Mouse (Mus musculus) gastrocnemius, postnatal 10 days (tissue): Measurements from ENCODE around the gene Lrg1. TPM values are rescaled to one million over a fixed set of nuclear protein-coding genes. Genes with fewer than 3 reads are reported as not detected.

Source experiments
- DNase-seq: peaks from one replicate; pipeline ENCODE4 v3.0.0; 2021; ENCODE audit warnings: mixed read lengths
- total RNA-seq, 2 experiments: library from RNA; stranded (reverse); gene quantifications; 2 replicates each; pipeline ENCODE4 v1.2.3; 2021

The Lrg1 gene
- total RNA-seq, 2 experiments from 2014 or later, result 1.4 to 3.1 TPM

DNA sequence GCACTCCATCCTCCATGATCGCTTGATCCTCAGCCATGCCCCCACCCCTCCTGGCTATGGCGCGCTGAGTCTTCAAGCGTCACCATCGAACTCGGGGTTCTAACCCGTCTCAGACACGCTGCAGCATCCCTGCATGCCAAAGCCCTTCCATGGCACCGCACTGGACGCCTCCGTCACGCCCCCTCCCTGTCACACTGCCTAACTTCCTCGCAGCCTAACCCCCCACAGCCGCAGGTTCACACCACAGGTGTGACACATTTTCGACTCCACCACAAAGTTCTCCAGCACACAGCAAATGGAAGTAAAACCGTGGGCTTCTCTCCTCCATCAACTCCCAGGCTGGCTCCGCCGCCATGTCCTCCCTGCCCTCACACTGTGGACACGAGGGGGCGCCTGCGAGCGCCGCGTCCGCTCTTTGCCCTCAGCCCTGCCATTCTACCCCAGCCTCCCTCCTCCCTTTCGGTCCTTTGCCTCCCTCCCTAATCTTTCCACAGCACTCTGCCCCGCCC is 12.7 kb upstream of the Lrg1 start:
- peak; percentile 82 for DNase-seq

GRCm38 (mm10) chr17:56133457-56134363 is 11.9 kb upstream of the Lrg1 start:
- DNase-seq, result no peak

- DNase-seq, result peak; percentile 75
Observed at GRCm38 (mm10) chr17:56132661-56133060, 10.9 kb upstream of the Lrg1 start.

DNA sequence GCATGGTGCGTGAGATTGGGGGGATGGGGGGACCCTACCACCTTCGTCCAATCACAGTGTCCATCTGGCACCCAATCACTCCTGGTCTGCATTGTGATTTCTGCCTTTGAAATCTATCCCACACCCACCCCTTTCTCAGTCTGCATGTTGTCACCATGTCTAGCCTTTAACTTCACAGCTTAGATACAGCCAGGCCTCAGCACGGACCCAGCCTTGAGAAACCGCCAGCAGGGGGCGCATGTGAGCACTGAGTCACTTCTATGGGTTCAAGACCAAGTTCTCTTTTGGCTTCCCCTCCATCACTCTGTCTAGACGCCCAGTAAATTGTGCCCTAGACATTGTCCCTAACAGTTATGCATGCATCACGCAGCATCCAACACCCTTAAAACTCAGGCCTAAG is 10.0 kb upstream of the Lrg1 start:
- peak; percentile 79 for DNase-seq

DNA sequence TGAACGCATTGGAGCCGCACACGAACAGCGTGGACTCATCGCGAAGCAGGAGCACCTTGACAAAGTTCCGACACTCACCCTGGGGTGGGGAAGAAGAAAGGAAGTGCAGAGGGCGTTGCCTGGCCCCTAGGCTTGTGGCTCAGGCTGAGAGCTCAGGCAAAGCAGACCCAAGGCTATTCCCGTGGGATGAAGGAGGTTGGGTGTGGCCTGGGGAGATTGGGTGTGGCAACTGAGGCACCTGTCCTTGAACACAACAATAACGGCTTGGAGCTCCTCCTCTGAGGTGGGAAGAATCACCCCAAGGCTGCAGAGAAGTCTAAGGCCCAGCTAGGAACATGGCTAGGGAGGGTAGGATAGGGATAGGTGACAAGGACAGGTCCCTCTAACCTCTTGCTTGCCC is 9.3 kb upstream of the Lrg1 start:
- no peak for DNase-seq

GRCm38 (mm10) chr17:56128246-56128645 is 6.4 kb upstream of the Lrg1 start:
- DNase-seq, result no peak

GRCm38 (mm10) chr17:56126175-56126574 is 4.4 kb upstream of the Lrg1 start:
- DNase-seq, result no peak

- DNase-seq, result no peak
Observed at GRCm38 (mm10) chr17:56125276-56125630, 3.5 kb upstream of the Lrg1 start.

GRCm38 (mm10) chr17:56124377-56125275 is 2.8 kb upstream of the Lrg1 start:
- DNase-seq, result peak; percentile 68

GRCm38 (mm10) chr17:56123681-56124340 is 2.0 kb upstream of the Lrg1 start:
- DNase-seq, result no peak

GRCm38 (mm10) chr17:56123161-56123560 is 1.4 kb upstream of the Lrg1 start:
- DNase-seq, result no peak

DNA sequence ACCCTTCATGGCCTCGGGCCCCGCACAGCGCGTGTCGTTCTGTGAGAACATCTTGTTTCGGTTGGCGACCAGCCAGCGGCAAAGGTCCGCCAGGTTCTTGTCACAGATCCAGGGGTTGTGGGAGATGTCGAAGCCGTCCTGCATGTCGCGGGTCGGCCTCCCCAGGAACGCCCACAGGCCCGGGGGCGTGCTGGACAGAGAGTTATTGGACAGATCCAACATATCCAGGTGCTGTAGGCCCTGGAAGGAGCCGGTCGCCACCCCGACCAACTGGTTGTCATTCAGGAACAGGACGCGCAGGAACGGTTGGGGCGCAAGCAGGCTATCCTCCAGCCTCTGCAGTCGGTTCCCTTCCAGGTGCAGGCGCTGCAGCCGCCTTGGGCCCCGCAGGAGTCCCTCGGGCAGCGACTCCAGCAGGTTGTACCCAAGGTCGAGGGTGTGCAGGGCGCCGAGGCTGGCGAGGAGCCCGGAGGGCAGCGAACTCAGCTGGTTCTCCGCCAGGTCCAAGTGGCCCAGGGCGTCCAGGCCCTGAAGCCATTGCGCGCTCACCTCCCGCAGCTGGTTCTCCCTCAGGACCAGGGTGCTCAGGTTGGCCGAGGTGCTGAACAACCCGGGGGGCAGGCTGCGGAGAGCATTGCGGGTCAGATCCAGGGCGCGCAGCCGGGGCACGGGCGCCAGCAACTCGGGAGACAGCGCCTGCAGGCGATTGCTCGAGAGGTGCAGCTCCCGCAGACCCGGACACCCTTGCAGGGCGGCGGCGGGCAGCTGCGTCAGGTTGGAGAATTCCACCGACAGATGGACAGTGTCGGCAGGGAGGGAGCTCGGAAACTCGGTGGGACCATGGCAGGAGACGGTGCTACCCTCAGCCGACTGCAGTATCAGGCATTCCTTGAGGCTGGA is 1.6 kb downstream of the Lrg1 start:
- no peak for DNase-seq

DNA sequence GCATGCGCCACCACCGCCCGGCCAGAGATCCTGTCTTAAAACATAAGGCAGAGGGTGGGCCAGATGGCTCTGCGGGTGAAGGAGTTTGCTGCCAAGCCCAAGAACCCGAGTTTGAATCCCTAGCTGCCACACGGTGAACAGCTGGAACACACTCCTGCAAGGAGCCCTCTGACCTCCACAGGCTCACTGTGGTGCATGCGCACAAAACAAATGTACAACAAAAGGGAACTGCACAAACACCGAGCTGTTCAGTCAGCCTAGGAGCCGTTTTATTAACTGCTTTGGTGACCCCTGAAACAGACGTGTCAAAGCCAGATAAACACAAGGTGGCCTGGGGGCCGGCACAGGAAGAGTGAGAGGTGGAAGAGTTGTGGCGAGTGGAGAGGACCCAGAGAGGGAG is 2.4 kb downstream of the Lrg1 start:
- DNase-seq, result no peak

DNA sequence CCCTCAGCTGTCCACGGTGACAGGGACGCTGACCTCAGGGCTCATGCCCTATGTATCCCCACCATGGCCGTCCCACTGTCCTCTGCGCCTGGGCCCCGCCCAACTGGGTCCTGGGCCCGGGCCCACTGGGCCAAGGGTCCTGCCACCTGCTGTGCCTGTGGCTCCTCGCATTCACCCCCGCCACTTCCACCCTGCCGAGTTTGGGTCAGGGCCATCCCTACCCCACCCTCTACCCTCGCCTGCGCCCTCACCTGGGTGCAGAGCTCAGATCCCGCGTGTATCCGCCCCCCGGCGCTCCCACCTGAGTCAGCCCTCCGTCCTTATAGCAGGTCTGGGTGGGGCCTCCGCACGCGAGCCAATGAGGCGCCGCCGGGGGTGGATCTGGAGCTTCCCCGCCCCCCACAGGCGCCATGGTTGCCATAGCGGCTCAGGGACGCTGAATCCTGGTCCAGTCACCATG is 4.5 kb downstream of the Lrg1 start, which contains the start of gene Plin5:
Gene Plin5 (minus strand): TSS at position 346 of the 460 bp plus-strand sequence.
- peak; percentile 71 for DNase-seq

DNA sequence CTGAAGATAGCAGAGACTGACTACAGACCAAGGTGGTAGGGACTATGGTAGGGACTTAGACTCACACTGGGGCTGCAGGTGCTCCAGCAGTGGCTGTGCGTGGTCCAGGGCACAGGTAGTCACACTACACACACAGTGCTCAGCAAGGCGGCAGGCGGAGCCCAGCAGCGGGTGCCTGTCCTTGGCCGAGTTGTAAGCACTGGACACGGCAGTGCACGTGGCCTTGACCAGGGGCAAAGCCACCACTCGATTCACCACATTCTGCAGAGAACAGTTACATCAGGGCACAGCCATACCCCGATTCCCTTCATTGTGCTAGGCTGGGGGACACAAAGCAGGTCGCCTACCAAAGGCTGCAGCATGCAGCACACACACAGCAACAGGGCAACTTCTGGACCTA is 5.6 kb downstream of the Lrg1 start:
- DNase-seq, result no peak

GRCm38 (mm10) chr17:56112743-56113142 is 9.1 kb downstream of the Lrg1 start:
- DNase-seq, result no peak

GRCm38 (mm10) chr17:56111864-56112263 is 9.9 kb downstream of the Lrg1 start:
- DNase-seq, result peak; percentile 73

- DNase-seq, result no peak
Observed at GRCm38 (mm10) chr17:56111021-56111420, 10.8 kb downstream of the Lrg1 start.

DNA sequence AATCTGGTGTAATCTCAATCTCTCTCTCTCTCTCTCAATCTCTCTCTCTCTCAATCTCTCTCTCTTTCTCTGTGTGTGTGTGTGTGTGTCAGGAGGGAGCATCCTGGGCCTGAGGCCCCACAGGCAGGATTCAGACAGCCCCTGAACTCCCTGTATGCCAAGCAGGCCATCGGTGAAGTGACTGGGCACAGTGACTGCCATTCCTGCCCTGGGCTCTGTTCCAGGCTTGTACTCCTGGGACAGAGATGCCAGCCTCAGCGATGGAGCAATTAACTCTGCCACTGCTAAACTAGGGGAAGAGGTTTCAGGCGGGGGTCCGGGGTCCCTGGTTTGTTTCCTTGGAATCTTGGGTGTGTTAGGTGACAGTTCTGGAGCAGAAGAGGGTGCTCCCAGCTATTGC is 11.2 kb downstream of the Lrg1 start:
- no peak for DNase-seq

DNA sequence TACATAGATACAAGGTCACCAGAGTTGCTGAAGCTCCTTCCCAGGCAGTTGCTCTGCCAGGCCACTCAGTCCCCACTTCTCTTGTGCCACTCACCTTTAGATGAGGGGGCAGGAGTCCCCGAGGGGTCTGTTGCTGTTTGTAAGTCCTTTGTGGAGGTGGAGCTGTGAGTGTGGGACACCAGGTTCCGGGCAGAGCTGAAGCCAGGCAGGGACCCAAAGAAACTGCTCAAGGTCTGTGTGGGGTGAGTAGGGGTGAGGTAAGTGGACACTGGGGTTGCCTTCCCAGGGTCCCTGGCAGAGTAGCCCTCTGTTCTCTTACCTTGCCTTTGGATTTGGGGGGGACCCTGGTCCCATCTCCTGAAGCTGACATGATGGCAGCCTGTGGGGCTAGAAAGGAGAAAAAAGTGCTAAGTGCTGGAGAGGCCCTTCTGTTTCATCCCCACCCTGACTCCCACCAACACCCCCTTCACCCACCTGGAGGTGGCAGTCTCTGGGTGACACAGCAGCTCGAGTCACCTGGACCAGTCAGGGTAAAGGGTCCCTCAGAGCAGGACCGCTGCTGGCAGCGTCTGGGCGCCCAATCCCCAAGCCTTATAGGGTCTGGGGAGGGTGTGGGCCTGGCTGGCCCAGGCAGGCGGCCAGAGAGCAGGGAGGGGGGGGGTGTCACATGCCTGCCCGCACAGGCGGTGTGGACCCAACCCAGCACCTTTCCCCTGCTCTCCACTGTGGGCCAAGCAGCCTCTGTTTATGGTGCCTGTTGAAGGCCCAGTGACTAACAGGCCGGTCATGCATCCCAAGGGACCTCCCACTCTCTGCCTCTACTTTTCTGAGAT is 12.4 kb downstream of the Lrg1 start, which contains the start of gene Plin4:
Gene Plin4 (minus strand): TSS at position 585 of the 833 bp plus-strand sequence.
- DNase-seq, result peak; percentile 66
